Mouse (Mus musculus) adrenal gland, adult (tissue): Measurements from ENCODE around the gene Pomc.
"Not testable (repeated sequence)": the region's sequence is repeated elsewhere in the genome, so short reads cannot be mapped to it uniquely, and the experiment has no call there.

Experiments
- DNase-seq, 2 experiments: peaks; one replicate each; pipeline ENCODE4 v3.0.0; 2022 to 2023; ENCODE audit warnings: low spot score in 1 of 2; ENCODE audit not compliant: inconsistent age in 2 of 2

Gene Pomc

DNA sequence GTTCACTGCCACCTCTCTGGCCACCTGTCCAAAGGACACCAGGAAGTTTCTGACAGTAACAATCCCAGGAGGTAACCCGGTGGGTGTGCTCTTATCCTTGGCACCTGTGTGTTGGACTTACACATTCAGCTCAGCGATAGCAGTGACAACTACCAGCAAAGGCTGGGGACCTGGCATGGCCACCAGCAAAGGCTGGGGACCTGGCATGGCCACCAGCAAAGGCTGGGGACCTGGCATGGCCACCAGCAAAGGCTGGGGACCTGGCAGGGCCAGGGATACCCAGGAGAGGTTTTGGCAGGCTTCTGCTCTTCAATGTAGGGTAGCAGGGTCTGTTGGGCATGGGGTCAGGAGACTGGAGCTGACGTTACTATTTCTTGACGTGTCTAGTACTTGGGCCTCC, 12.4 kb downstream of the Pomc start:
- DNase-seq = no peak

DNA sequence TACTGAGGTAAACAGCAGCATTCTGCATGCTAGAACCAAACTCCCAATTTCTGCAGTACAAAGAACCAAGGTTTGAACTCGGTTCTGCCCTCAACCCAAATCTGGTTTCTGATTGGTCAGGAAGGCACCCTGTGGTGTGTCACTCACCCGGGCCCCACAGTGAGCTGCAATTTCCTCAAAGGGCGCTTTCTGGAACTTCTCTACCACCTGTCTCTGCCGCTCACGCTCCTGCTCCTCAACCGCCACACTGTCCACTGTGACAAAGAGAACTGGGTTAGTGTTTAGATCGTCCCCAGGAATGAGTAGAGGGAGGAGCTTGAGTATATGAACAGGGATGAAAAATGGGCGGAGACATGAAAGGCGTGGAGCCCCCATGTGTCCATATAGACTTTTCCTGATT, 13.6 kb downstream of the Pomc start:
- no peak for DNase-seq

- not testable (repeated sequence) for DNase-seq
Measured at GRCm38 (mm10) chr12:3973169-3973568, 18.4 kb downstream of the Pomc start.

GRCm38 (mm10) chr12:3980991-3981349, 26.2 kb downstream of the Pomc start:
- DNase-seq = no peak

DNA sequence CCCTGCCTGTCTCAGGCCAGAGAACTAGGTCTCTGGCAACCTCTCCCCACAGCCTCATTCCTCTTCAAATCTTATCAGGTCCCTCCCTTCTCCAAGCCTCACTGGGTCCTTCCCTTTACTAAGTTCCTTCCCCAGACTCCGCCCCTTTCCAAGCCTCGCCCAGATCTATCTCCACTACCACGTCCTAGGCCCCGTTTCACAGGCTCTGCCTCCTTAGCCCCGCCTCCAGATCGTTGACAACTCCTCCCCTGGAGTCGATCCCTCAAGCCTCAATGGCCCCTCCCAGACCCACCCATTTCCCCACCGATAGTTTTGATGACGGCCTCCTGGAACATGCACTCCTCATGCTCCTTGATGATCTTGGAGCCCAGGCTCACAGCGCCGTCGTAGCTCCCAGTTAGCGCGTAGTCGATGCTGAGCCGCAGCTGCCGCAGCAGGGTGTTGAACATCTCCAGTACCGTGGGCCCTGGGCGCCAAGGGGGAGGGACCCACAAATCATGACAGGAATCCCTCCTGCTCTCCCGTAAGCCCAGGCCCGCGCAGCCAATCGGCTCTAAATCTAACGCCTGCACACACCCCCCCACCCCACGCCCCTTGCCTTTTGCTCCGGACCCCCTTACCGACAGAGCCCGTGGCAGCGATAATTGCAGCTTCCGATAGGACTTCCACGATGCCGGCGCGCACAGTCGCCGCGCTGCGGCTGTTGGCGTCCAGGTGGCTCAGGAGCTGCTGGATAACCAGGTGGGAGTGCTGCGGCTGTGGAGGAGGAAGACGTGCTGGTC, 26.8 kb downstream of the Pomc start:
- DNase-seq = peak; percentile 89 to 94

DNA sequence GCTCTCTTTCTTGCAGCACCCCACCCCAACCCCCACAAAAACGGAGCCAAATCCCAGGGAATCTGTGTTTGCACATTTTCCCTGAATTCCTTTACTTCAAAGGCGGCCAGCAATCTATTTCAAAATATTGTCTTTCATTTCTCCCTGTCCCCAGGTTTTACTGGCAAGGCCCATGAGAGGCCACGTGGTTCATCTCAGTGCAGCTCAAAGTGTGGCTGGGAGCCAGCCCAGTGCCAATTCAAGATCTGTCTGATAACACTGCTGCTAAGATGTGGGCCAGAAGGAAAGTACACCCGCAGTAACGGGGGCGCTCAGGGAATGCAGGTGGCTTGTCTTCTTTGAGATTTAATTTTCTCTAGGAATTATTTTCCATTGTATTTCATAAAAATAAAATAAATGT, 27.5 kb downstream of the Pomc start:
- DNase-seq = peak; percentile 70 to 83

DNA sequence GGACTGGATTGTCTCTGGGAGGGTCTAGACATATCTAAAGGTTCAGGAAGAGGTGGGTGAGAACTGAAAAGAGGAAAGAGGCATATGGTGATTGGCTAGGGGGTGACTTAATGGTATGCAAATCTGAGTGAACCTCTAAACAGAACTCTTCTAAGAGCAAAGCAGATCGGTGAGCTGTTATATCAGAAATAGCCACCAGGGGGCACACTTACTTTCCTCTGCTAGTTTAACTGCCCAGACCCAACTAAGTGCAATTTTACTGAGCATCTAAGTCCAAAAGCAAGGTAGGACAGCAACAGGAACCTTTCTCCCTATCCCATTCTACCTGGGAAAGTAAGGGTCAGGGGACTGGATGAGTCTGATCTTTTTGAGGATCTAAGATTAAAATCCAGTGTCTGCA, 29.0 kb downstream of the Pomc start:
- peak; percentile 66 to 92 for DNase-seq

DNA sequence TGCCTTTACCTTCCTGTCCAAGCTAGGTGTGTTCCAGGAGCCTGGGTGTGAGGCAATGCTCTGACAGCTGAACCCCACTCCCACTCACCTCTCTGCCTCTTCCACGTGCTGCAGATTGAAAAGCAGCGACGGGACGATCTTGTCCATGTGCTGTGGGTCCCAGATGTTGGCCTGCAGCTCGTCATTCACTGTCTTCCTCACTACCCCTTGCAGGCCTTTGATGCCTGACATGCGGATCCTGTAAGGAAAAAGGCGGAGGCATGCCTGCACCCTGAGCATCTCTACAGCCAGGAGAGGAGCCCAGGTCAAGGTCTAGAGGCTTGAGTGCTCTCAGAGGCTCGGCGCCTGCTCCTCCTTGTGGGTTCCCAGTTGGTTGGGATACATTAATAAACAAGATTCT, 29.7 kb downstream of the Pomc start:
- DNase-seq = no peak

DNA sequence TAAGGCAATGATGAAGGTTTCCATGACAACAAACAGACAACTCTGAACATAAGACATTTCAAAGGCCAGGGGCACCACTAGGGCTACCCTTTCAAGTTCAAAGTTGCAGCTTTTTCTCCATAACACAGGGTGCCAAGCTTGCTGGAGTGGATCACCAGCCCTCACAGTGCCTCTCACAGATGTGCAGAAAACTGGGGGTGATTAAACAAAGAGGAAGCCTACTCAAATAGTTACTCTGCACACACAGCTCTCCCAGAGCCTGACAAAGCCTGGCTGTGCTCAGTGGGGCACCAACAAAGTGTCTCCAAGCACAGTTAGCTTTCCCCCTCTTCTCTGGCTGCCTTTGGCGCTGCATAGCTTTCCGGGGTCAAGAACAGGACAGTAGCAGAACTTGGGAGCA, 35.2 kb downstream of the Pomc start:
- no peak for DNase-seq

DNA sequence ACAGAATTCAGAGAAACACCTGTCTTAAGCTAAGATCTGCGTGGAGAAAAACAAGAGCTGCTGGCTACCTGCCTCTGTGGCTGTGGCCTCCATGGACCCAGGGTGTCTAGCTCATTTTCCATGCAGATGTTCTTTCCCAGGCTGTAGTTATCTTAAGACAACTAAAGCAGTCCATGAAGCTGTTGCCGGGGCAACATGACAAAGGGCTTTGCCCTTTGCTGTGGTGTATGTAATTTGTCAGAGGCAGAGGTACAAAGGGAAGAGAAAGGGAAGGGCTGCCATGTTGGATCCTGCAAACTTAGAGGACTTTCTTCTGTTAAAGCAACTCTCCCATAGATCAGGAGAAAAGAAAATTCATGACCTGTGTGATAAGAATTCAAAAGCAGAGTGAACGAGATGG, 36.3 kb downstream of the Pomc start:
- no peak for DNase-seq

GRCm38 (mm10) chr12:3996749-3997148, 42.0 kb downstream of the Pomc start:
- no peak for DNase-seq

- DNase-seq = no peak
Measured at GRCm38 (mm10) chr12:4000406-4000805, 45.7 kb downstream of the Pomc start.

DNA sequence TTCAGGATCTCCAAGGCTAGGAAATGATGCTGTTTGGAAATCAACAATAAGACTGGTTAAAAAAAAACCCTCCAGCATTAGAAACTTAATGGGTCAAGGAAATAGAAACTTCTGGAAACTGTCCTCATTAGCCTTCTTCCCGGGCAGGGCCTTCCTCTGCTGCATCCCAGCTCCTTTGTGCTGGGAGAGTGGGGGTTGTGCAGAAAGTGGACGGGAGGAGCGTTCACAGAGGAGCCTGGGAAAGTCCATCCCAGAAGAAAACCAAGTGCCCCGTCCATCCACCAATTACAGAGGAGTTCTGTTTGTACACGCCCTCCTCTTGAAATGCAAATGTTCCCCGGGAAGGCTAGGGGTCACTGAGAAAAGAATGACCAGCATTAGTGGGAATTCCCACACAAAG, 49.9 kb downstream of the Pomc start:
- DNase-seq = no peak

- DNase-seq = no peak
Measured at GRCm38 (mm10) chr12:4006079-4006478, 51.3 kb downstream of the Pomc start.

DNA sequence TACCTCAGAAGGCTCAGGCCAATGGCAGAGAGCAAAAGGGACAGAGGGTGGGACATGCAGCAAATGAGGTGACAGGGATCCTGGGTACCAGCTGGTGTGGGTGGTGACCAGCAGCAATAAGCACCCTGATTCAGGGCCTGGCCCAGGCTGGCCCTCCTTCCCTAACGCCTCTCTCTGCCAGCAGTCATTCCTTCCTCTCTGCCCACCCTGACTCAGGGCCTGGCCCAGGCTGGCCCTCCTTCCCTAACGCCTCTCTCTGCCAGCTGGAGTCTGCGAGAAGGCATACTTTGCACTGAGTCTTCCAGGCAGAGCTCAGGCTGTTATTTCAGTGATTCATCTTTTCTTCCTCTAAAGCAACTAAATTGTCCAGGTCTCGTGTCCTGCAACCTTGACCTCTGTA, 52.4 kb downstream of the Pomc start:
- DNase-seq = peak; percentile 73 to 76

GRCm38 (mm10) chr12:4007766-4008165, 53.0 kb downstream of the Pomc start:
- DNase-seq = no peak

DNA sequence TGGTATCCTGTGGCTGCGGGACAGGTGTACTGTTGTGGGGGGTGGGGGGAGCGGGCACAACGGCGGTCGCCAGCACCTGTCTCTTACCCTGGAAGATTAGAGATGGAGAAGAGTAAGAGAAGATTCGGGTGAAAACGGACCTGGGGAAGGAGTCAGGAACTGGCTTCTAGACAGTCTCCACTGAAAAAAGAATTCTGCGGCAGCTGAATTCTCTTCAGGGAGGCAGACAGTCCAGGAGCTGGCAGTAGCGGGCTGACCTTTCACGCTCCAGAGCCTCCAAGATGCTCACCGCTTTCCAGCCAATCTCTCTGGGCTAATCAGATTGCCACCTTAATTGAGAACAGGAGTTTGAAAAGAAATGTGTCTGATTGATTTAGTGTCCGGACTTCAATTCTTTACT, 54.0 kb downstream of the Pomc start:
- DNase-seq = no peak
